Mouse (Mus musculus): ENCODE measurements around the gene Diablo. TPM values are rescaled to one million over a fixed set of nuclear protein-coding genes. Genes with fewer than 3 reads are reported as not detected.
"Not testable (repeated sequence)": the region's sequence is repeated elsewhere in the genome, so short reads cannot be mapped to it uniquely, and the experiment has no call there.

The Diablo gene
- polyA plus RNA-seq, 1 experiment from 2014 or later: 115 TPM

DNA sequence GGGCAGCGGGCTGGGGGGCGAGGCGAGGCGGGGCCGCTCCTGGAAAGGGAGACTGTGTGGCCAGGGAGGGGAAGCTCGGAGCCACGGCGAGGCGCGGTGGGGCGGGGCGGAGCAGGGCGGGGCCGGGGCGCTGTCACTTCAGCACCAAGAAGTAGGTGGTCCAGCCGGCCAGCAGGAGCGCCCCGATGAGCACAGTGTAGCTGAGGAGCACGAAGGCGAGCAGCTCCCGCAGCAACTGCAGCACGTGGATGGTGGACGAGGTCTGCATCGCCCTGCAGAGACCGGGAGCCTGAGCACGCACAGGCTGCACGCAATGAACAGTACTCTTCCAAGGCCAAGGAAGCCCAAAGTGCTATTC, 396 bp upstream of the Diablo start:
- Histone ChIP-seq H3K9ac (peak overlapping the region; percentile 82; the same call in 1 of the 2 replicates), H3K4me3 (peak overlapping the region; percentile 87), H3K4me2 (replicated peaks) (peak overlapping the region; percentile 96), H3K36me3 (peaks cover 24% of the 10 kb centered on the region), H3K27me3 (no peaks in the 10 kb centered on the region), H3K9me3 (no peaks in the 10 kb centered on the region), H3K27ac (no peak overlapping the region), H3K4me1 (peaks cover 36% of the 10 kb centered on the region)
- peak; percentile 97 for ATAC-seq (ENCODE audit: low FRiP score, low read depth)
- under 1% methylated on average over 25 of the region's 27 CpGs for WGBS

DNA sequence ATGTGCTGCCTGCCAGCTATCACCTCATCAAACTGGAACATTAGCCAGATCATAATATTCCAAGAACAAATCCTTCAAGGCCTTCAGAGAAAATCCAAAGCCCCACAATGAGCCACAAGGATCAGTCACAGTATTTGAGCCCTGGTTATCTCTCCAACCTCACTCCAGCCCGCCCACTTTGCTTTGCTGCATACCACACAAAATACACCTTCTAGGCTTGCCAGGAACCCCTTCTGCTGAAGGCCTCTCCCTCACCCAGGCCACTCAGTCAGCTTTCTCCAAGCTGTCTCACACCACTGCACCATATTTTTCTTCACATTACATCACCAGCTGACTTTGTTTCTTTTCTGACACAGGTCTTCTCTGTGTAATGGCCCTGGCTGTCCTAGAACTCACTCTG, 1.8 kb downstream of the Diablo start:
- Histone ChIP-seq H3K4me3 (no peak overlapping the region), H3K4me1 (peaks cover 36% of the 10 kb centered on the region), H3K9me3 (no peaks in the 10 kb centered on the region), H3K27ac (no peak overlapping the region), H3K27me3 (no peaks in the 10 kb centered on the region), H3K4me2 (replicated peaks) (no peak overlapping the region; the same call in 1 of the 2 replicates), H3K36me3 (peaks cover 26% of the 10 kb centered on the region), H3K9ac (peak overlapping the region; percentile 82; the same call in 1 of the 2 replicates)
- WGBS: 75% methylated on average over 1 of the region's 1 CpGs
- ATAC-seq (ENCODE audit: low FRiP score, low read depth): no peak

DNA sequence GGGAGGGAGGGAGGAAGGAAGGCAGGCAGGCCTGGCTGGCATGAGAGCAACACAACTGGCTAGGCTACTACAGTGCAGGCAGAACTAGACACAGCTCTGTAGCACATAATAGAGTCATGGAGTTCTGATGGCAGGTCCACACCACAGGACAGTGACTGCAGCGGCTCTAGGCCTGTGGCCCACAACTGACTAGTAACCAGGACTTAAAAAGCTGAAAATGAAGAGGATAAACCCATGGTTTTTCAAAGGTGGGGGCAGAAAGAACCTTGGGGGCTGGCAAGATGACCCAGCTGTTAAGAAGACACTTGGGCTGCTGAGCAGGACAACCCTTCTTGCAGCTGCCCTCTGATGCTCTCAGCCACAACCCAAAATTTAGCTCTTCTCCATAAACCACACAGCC, 2.4 kb downstream of the Diablo start:
- no peak for ATAC-seq (ENCODE audit: low FRiP score, low read depth)
- WGBS: 89% methylated on average over 1 of the region's 1 CpGs
- H3K4me1 ChIP-seq: peaks cover 36% of the 10 kb centered on the region
- no peaks in the 10 kb centered on the region for H3K9me3 ChIP-seq
- H3K4me2 ChIP-seq (replicated peaks): no peak overlapping the region
- no peak overlapping the region for H3K27ac ChIP-seq
- no peak overlapping the region for H3K4me3 ChIP-seq
- H3K36me3 ChIP-seq: peaks cover 31% of the 10 kb centered on the region
- H3K9ac ChIP-seq: no peak overlapping the region
- H3K27me3 ChIP-seq: no peaks in the 10 kb centered on the region

DNA sequence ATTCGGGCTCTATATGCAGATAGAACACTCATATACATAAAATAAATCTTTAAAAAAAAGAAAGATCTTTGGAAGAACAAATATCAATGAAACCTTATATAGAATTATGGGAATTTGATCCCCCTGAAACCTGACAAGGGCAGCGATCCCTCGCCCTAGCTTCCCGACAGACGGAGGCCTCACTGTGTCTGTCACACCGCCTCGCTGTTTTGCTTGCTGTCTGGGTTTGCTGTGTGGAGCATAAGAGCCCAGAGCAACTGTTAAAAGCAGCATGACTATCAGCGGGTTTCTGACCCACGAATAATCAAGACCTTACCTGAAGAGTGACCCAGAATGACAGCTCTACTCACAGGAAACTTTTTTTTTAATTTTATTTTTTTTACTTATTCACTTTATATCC, 3.3 kb downstream of the Diablo start:
- Histone ChIP-seq H3K4me3 (no peak overlapping the region), H3K27ac (no peak overlapping the region), H3K9me3 (no peaks in the 10 kb centered on the region), H3K4me1 (peaks cover 36% of the 10 kb centered on the region), H3K36me3 (peaks cover 41% of the 10 kb centered on the region), H3K27me3 (no peaks in the 10 kb centered on the region), H3K4me2 (replicated peaks) (no peak overlapping the region), H3K9ac (no peak overlapping the region)
- 74% methylated on average over 9 of the region's 9 CpGs for WGBS
- no peak for ATAC-seq (ENCODE audit: low FRiP score, low read depth)

DNA sequence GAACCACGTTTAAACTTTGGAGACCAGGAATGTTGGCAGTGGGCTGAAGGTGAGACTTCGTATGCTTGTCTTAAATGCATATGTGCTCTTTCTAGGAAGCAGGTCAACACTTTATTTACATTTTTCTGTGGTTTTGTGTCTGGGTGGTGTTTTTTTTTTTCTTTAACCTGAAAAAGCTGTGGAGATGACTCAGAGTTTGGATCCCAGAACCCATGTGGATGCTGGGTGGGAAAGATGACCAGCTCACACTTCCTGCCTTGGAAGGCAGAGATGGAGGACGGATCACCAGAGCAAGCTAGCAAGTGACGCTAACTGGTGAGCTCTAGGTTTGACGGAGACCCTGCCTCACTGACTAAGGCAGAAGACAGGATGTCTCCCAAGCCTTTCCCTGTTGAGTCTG, 9.1 kb downstream of the Diablo start:
- Histone ChIP-seq H3K27ac (no peak overlapping the region), H3K36me3 (peaks cover 85% of the 10 kb centered on the region), H3K27me3 (peaks cover 5% of the 10 kb centered on the region; the same call in 1 of the 2 replicates), H3K4me1 (peaks cover 2% of the 10 kb centered on the region), H3K9me3 (no peaks in the 10 kb centered on the region), H3K4me2 (replicated peaks) (no peak overlapping the region), H3K9ac (no peak overlapping the region), H3K4me3 (no peak overlapping the region)
- ATAC-seq (ENCODE audit: low FRiP score, low read depth): no peak
- WGBS: 89% methylated on average over 5 of the region's 5 CpGs

DNA sequence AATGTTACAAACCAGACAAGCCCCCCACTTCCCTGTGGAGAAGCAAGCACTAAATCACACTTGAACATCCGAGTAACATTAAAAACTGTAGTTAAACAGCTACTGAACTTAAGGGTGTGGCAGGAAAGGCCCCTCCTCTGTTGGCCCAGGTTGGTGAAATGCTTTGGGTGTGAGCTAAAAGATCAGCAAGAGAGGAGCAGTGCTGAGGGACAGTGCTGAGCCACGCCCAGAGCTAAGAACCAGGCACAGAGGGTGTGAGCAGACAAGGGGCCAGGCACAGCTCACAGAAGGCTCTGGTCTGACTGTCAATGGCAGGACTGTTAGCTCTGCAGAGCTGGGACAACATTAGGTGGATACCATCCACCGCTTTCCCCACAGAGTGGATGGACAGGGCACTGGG, 11.9 kb downstream of the Diablo start:
- no peak for ATAC-seq (ENCODE audit: low FRiP score, low read depth)
- peaks cover 23% of the 10 kb centered on the region for H3K27me3 ChIP-seq
- no peak overlapping the region for H3K9ac ChIP-seq
- no peaks in the 10 kb centered on the region for H3K9me3 ChIP-seq
- no peak overlapping the region for H3K27ac ChIP-seq
- H3K4me1 ChIP-seq: peaks cover 16% of the 10 kb centered on the region
- WGBS: 73% methylated on average over 3 of the region's 3 CpGs
- H3K4me3 ChIP-seq: no peak overlapping the region
- no peak overlapping the region for H3K4me2 ChIP-seq (replicated peaks)
- H3K36me3 ChIP-seq: peaks cover 59% of the 10 kb centered on the region

DNA sequence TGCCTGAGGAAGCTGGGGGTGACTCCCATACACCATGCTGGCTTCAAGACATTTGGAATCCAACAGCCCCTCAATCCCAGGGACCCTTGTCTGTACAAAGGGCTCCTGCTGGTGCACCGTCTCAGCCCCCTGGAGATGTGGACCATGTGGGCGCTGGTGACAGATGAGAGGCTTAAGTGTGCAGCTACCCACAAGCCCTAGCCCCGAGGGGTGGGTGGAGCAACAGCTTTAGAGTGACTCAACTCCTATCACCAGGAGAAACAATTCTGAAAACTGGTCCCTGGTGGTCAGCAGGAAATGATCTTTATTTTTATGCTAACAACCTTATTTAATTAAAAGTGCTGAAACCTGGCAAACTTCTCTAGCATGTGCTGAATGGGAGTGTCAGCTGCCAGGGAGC, 12.6 kb downstream of the Diablo start:
- not testable (repeated sequence) for H3K4me3 ChIP-seq; H3K4me2 ChIP-seq (replicated peaks); H3K9me3 ChIP-seq; H3K9ac ChIP-seq; H3K27ac ChIP-seq; ATAC-seq (ENCODE audit: low FRiP score, low read depth)
- H3K4me1 ChIP-seq: peaks cover 16% of the 10 kb centered on the region
- WGBS: 81% methylated on average over 3 of the region's 3 CpGs
- H3K27me3 ChIP-seq: peaks cover 30% of the 10 kb centered on the region
- peaks cover 53% of the 10 kb centered on the region for H3K36me3 ChIP-seq

DNA sequence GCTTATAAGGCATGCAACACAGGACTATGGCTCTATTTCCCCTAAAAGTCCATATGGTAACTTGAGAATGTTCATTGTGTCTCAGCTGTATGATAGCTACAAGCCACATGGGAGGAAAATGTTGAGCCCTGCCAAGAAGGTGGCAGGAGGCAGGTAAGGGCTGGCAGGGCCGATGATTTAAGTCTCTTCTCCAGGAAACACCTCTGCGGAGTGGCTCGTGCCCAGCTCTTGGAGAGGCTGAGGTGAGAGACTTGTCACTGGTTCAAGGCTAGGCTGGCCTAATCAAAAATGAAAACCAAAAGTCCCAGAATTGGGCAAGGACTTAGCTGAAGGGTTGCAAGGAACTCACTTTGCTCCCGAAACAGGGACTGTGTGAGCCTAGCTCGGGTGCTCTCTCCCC, 13.8 kb downstream of the Diablo start, which contains the start of gene B3gnt4:
Gene B3gnt4 (plus strand): TSS at position 301 of the 400 bp plus-strand sequence.
- peak within 1 kb of the TSS; percentile 88 for H3K4me2 ChIP-seq (replicated peaks)
- no peak within 1 kb of the TSS for H3K4me3 ChIP-seq
- H3K4me1 ChIP-seq: peaks cover 16% of the 10 kb centered on the region
- H3K36me3 ChIP-seq: peaks cover 40% of the 10 kb centered on the region
- no peak within 1 kb of the TSS for H3K27ac ChIP-seq
- no peaks in the 10 kb centered on the region for H3K9me3 ChIP-seq
- H3K9ac ChIP-seq: no peak within 1 kb of the TSS
- ATAC-seq (ENCODE audit: low FRiP score, low read depth): no peak
- H3K27me3 ChIP-seq: peaks cover 34% of the 10 kb centered on the region
- WGBS: 90% methylated on average over 5 of the region's 5 CpGs

DNA sequence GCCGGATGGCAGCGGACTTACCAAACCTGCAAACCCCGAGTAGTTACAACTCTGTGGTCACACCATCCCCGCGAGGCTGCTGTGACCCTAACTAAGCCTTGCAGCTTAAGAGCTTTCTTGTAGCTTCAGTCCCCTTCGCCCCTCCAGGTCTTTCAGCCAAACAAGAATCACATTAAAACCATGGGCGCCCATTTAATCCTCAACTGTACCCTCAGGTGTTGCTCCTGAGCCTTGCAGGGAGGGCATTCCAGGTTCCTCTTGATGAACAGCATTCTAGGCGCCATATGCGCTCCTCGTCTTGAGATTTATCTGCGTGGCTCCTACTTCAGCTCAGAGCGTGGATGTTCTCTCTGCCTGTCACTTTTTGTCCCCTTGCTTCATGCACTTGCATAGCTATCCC, 15.1 kb downstream of the Diablo start:
- Histone ChIP-seq H3K4me1 (peaks cover 16% of the 10 kb centered on the region), H3K27ac (no peak overlapping the region), H3K27me3 (peaks cover 37% of the 10 kb centered on the region), H3K4me2 (replicated peaks) (peak overlapping the region; percentile 88), H3K9ac (peak overlapping the region; percentile 70), H3K9me3 (no peaks in the 10 kb centered on the region), H3K4me3 (peak overlapping the region; percentile 65), H3K36me3 (peaks cover 29% of the 10 kb centered on the region)
- no peak for ATAC-seq (ENCODE audit: low FRiP score, low read depth)
- WGBS: 6% methylated on average over 12 of the region's 12 CpGs

DNA sequence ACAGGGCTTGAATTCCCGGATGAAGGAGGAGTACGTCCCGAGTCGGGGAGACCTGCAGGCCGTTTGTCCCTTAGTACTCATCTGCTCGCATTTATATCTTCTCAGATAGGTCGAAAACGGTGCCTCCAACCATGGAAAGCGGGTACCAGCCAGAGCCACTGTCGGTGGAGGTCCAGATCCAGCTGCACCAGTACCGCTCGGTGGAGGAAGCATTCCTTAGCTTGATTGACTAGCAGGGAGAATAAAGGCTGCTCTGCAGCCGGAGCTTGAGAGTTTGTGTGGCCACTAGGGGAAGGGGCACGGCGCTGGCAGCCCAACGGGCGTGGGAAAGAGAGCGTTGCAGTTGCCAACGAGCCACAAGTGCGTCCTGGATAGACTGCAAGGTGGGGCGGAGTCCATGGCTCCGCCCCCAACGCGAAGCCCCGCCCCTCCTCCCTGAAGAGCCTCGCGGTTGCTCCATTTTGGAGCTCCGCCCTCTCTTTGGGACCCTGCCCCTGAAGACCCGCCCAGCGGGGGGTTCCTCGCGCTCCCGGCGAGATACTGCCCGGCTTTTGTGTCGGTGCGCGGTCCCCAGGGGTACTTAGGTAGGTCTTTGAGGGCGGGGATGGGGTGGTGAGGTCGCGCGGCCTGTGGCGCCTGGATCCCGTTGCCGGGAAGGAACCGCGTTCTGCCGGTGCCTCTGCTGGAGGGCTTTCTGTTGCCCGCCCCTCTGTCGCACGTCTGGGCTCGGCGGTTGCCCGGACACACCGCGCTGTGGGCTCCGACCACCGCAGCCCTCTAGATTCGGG, 15.8 kb downstream of the Diablo start:
- WGBS: under 1% methylated on average over 59 of the region's 59 CpGs
- ATAC-seq (ENCODE audit: low FRiP score, low read depth): peak; percentile 89
- peaks cover 24% of the 10 kb centered on the region for H3K36me3 ChIP-seq
- no peak overlapping the region for H3K27ac ChIP-seq
- peak overlapping the region; percentile 88 for H3K4me2 ChIP-seq (replicated peaks)
- peak overlapping the region; percentile 65 for H3K4me3 ChIP-seq
- H3K4me1 ChIP-seq: peaks cover 16% of the 10 kb centered on the region
- peak overlapping the region; percentile 70 for H3K9ac ChIP-seq
- peaks cover 37% of the 10 kb centered on the region for H3K27me3 ChIP-seq
- H3K9me3 ChIP-seq: no peaks in the 10 kb centered on the region

DNA sequence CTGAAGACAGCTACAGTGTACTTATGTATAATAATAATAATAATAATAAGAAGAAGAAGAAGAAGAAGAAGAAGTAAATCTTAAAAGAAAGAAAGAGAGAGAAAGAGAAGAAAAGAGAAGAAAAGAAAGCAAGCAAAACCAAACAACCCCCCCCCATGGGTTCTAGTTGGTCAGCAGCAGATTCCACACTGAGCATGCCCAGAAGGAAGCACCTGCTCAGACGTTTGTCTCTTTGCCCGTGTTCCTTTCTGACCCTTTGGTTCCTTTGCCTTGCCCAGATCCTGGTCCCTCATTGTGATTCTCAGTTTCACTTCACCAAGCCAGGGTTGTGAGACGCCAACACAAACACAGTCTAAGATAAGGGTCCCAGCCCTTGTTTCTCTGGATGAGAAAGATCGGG, 22.0 kb downstream of the Diablo start:
- no peak overlapping the region for H3K9ac ChIP-seq
- WGBS: 79% methylated on average over 4 of the region's 4 CpGs

DNA sequence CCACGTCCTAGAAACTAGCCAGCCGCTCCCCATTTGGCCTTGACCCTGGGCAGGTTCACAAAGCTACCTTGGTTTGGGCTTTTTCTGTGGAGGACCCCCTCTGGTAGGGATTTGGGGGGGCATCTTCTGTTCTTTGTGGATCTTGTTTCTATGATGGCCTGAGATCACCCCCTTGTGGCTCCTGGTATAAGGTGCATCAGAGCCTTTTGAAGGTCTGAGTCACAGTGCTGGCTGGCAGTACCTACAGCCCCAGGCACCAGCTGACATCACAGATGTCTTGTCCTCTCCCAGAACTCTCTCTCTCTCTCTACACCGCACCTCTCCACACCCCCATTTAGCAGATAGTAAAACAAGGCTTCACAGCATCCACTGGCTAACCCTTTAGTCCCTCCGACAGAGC, 24.3 kb downstream of the Diablo start:
- no peak overlapping the region for H3K4me3 ChIP-seq
- no peak overlapping the region for H3K9ac ChIP-seq
- WGBS: 37% methylated on average over 4 of the region's 4 CpGs
- H3K9me3 ChIP-seq: no peaks in the 10 kb centered on the region
- peaks cover 6% of the 10 kb centered on the region; the same call in 1 of the 2 replicates for H3K27me3 ChIP-seq
- no peak overlapping the region for H3K4me2 ChIP-seq (replicated peaks)
- no peaks in the 10 kb centered on the region for H3K36me3 ChIP-seq
- no peak overlapping the region for H3K27ac ChIP-seq
- peaks cover 14% of the 10 kb centered on the region for H3K4me1 ChIP-seq
- no peak for ATAC-seq (ENCODE audit: low FRiP score, low read depth)

More for the DNA sequence above, 22.0 kb downstream of the Diablo start:
- Histone ChIP-seq H3K27me3 (peaks cover 19% of the 10 kb centered on the region), H3K4me3 (no peak overlapping the region), H3K4me1 (peaks cover 9% of the 10 kb centered on the region), H3K9me3 (no peaks in the 10 kb centered on the region), H3K27ac (no peak overlapping the region), H3K36me3 (no peaks in the 10 kb centered on the region), H3K4me2 (replicated peaks) (no peak overlapping the region)
- no peak for ATAC-seq (ENCODE audit: low FRiP score, low read depth)

DNA sequence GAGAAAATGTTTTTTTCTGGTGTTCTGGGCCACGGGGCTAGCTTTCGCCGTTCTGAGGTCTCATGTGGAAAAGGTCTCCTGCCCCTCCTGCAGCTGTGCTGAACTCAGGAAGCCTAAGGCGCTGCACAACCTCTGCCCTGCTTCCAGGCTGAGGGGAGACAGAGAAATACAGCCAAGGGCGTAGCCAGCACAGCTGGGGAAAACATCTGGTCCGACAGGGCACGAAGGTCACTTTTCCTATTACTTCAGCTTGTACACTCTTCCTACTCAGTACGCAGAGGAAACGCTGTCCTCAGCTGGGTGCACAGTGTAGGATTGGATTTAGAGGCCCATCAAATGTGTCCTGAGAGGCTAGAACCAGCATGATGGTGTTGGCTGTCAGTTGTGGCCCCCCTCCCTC, 34.0 kb downstream of the Diablo start:
- Histone ChIP-seq H3K36me3 (no peaks in the 10 kb centered on the region), H3K27ac (no peak overlapping the region), H3K4me3 (no peak overlapping the region), H3K9me3 (no peaks in the 10 kb centered on the region), H3K4me1 (peaks cover 12% of the 10 kb centered on the region; the same call in 1 of the 2 replicates), H3K4me2 (replicated peaks) (no peak overlapping the region), H3K9ac (no peak overlapping the region), H3K27me3 (no peaks in the 10 kb centered on the region)
- ATAC-seq (ENCODE audit: low FRiP score, low read depth): no peak
- 30% methylated on average over 9 of the region's 9 CpGs for WGBS
